Mouse (Mus musculus) E14TG2a.4 (cell line): ENCODE data around the gene Perm1.

Experiments used
- CTCF ChIP-seq: conservative IDR thresholded peaks from 2 replicates; pipeline ENCODE4 v1.5.1; 2014; ENCODE audit warnings: low read length
- NANOG ChIP-seq: IDR thresholded peaks from 2 replicates; pipeline ENCODE4 v1.6.1; 2014; ENCODE audit warnings: borderline replicate concordance, low read length, mixed read lengths

DNA sequence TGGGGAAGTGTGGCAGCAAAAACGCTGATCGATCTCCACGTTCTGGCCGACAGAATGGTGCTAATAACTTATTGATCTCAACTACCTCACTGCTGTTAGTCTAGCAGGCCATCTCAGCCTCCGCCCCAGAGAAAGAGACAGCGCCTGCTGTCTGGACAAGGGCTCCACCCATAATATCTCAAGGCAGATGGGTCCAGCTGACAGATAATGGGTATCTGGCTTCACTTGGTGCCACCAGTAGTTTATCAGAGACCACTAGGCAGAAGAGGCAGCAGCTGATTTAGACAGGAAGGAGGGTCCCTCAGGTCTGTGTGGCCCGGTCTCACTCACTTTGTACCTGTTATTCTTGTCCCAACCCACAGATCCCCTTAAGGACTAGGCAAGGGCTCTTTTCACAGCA lies 37.4 kb downstream of the Perm1 start:
- TF ChIP-seq CTCF (no peak), NANOG (no peak)
